14 mouse cellular contexts compared by ENCODE assay signal in the genomic region with DNA sequence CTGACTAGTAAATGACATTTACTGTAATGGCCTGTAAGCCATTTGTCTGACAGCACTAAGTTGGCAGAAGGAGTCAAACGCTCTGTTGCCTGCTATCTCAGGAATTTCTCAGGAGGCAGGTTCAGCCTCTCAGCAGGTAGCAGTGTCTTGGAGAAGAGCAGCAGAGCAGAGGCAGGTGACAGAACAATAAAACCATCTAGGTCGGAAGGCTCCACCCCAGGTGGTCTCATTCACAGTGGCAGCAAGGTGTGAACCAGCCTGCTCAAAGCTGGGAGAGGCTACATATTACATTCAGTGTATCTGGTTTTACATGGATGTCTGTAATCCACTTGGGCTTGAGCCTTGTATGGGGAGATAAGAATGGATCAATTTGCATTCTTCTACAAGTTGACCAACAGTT.
"Had no signal": no experiment of that assay in that cellular context is flagged by ENCODE, and none has a peak within 500 bp of the region (broad histone marks: within the 10 kb centered on the region; RNA-seq: fewer than 3 reads in every experiment).

No protein-coding gene starts in this region.

- H3K9me3 ChIP-seq: midbrain, embryonic 10.5 days; midbrain, embryonic 12.5 days; neural tube, embryonic 12.5 days had no signal

- H3K36me3 ChIP-seq: midbrain, embryonic 10.5 days; midbrain, embryonic 12.5 days; neural tube, embryonic 12.5 days had no signal

- H3K4me3 ChIP-seq: midbrain, embryonic 10.5 days; midbrain, embryonic 12.5 days; neural tube, embryonic 12.5 days had no signal

- H3K27ac ChIP-seq: midbrain, embryonic 10.5 days; midbrain, embryonic 12.5 days; neural tube, embryonic 12.5 days had no signal

- H3K27me3 ChIP-seq: midbrain, embryonic 12.5 days; neural tube, embryonic 12.5 days had no signal

- H3K9ac ChIP-seq: lung, embryonic 14.5 days; midbrain, embryonic 12.5 days; neural tube, embryonic 12.5 days had no signal

- H3K4me1 ChIP-seq: midbrain, embryonic 10.5 days; midbrain, embryonic 12.5 days; neural tube, embryonic 12.5 days had no signal

- DNase-seq: lung, adult 18-20 months; lung, embryonic 14.5 days; lung, postnatal 10 days; lung, postnatal 4 days; midbrain, embryonic 14.5 days; right cerebral cortex, postnatal 25 days; right cerebral cortex, postnatal 4 days; spleen, adult 18-20 months; thymus, adult 18-20 months; thymus, postnatal 14 days; thymus, postnatal 36 days had no signal
